Mouse (Mus musculus) activated CD4-positive, CD25-positive, alpha-beta regulatory T cell, adult 4 months (primary cell): ENCODE data around the gene Rnf8. TPM values are rescaled to one million over a fixed set of nuclear protein-coding genes. Genes with fewer than 3 reads are reported as not detected.

Experiments used
- ATAC-seq: one replicate; pipeline ENCODE4 v1.8.0; 2017
- polyA plus RNA-seq, 2 experiments: library from polyadenylated mRNA; unstranded; fragments of 100-300 nt; shearing (Covaris generic); gene quantifications; one replicate each; pipeline ENCODE4 v1.2.1; 2017

The Rnf8 gene
- polyA plus RNA-seq, 2 experiments from 2014 or later, result 18.4 to 24.2 TPM

DNA sequence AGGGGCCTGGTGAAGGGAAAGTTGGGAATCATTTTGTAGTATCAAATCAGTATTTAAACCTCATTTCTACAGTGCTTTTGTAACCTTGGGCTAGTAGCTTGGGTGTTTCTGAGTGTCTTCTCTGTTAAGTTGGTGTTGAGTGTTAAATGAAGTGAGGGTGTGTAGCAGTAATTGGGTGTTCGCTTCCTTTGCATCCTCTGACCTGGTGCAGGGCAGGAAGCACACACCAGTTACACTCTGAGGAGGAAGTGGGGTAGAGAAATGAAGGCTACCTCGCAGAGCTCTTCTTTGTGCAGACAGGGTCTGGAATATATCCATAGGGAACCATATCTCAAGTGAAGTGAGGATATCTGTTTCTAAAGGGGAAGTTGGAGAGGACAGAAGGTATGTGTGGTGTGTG, 66.3 kb downstream of the Rnf8 start:
- no peak for ATAC-seq

DNA sequence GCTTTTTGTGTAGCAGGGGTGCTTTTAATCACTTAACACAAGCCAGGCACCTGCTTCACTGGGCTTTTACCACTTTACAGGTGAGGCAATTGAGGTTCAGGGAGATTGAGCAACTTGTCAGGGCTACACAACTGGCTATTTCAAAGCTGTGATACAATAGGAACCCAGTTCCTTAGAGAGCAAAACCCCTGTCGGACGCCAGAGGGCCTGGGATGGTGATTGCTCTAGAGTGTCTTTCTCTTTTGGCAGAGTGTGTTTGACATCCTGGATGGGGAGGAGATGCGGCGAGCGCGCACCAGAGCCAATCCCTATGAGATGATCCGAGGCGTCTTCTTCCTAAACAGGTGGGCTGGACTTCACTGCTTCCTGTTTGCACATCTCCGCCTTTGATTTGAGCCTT, 67.1 kb downstream of the Rnf8 start:
- ATAC-seq, result no peak

DNA sequence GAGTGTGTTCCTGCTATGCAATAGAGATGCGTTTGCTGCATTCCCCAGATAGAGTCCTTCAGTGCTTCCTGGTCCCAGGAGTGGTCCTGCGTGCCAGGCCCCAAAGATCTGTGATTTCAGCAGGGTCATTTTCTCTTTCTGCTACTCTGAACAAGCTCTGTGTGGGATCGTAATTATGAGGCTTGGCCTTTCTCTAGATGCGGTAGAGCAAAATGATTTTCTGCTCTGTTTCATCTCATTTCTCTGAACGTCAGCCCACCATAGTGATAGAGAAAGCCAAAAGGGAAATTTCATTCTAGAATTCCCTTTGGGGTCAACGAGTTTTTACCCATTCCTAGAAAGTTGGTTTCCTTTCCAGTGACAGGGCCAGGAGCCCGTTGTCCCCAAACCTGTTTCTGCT, 67.7 kb downstream of the Rnf8 start:
- no peak for ATAC-seq

DNA sequence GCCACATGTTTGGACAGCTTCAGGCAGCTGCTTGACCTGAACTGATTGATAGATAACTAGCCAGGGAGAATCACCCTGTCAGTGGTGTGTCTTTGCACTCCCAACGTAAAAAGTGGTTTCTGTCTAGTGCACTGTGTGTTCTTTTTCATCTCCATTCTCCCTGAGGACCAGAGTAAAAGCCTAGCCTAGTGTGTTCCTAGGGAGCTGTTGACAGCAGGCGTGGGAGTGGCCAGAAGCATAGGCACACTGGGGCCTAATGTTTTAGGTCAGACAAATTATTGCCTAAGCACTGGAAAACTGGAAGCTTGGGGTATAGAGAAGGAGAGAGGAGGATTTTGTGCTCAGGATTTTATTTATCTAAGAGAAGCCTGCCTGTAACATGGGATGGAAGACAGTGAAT, 68.5 kb downstream of the Rnf8 start:
- ATAC-seq, result no peak

DNA sequence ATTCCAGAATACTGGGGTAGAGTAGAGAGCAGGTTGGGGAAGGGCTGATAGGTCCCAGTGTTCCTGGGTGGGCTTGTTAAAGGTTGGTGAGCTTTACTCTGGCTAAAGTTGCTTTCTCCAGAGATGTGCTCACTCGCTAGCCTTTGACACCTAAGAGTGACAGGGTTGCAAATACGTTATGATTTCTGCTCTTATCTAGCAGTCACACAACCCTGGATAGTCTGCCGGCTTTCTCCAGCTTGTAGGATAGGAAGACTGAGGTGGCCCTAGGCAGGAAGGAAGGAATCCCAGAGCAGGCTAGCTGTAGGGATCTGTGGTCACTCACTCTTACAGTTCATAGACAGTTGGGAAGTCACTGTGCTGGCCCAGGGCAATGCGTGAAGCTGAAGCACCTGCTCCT, 69.7 kb downstream of the Rnf8 start:
- ATAC-seq, result no peak

DNA sequence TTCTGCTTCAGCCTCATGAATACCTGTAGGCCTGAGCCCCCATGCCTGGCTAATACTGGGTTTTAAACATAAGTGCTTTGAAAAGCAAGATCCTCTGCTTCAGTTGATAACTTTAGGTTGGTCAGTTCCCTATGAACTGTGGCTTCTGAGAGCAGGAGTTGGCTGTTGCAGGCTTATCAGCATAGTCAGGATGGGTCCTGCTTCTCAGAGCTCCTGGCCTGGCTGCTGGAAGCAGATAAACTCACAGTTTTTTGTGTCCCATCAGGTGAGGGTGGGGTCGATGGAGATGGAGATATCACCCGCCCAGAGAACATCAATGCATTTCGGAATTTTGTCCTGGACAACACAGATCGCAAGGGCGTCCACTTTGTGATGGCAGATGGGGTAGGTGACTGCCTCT, 72.2 kb downstream of the Rnf8 start:
- ATAC-seq, result no peak

DNA sequence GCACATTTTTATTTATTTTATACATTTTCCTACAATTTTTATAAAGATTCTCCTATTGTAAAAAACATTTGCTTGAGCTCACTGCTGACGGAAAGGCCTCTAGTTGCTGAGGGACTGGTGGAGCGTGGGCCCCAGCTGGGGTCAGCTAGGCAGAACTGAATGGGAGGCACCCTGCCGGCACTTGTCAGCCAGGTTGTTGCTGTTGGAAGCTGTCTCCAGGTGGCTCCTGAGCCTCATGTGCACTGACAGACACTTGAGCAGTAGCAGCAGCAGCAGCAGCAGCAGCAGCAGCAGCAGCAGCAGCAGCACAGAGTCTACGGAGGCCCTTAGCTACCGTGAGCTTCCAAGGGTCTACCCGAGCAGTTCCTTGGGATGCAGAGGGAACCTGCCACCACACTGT, 72.8 kb downstream of the Rnf8 start:
- ATAC-seq, result no peak

DNA sequence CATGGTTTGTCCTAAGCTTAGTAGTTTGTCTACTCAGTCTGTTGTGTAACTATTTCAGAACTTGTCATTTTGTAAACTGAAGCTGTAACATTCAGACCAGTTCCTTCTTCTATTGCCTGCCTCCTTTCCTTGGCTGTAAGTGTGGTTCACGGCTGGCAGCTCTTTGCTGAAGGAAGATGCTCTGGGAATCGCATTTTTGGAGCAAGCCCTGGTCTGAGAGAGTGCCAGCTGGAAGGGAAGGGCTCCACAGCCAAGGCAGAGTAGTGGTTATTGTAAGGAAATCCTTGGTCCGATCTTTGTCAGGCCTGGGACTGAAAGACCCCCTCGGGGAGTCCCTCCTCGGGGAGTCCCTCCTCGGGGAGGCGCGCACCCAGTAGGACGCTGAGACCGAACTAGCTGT, 74.0 kb downstream of the Rnf8 start:
- ATAC-seq, result no peak

DNA sequence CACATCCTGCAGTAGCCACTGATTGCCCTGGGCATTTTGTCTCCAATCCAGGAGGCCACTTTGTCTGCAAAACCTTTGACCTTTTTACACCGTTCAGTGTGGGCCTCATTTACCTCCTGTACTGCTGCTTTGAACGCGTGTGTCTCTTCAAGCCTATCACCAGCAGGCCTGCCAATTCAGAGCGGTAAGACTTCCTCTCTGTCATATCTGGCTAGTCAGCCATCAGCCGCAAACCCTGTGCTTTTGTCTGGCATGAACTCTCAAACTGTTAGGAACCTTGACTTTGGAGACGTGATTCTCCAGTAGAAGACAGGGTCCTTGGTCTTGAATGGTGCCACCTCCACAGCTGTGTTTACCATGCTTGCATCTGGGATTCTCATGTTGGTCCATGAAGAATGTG, 75.7 kb downstream of the Rnf8 start:
- ATAC-seq, result no peak

DNA sequence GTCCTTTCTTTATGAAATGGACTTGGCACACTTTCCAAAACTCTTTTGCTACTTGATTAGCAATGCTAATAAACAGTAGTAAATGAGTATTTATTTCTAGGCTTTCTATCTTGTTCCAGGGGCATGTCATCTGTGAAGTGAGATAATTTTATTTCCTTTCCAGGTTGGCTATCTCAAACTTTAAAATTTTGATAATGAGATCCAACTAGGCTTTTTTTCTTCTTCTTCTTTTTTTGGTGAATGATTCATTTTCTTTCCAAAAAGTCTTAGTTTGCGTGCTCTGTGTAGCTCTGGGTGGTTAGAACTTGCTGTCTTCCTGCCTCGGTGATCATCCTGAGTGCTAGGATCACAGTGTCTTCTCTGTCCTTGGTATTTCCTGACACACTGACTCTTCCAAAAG, 78.2 kb downstream of the Rnf8 start:
- ATAC-seq, result no peak

DNA sequence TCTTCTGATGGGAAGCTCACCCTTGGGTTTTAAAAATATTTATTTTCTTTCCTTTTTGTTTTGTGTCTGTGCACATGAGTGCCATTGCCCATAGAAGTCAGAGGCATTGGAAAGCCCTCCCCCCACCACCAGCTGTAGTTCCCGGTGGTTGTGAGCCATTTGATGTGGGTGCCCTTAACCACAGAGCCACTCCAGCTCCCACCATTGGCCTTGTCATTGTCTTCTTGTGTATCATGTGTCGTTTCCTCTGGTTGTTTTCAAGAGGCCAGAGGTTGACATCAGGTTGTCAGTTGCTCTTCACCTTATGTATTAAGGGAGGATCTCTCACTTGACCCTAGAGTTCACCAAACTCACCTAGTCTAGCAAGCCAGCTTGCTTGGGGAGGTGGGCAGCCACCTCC, 79.0 kb downstream of the Rnf8 start:
- no peak for ATAC-seq

DNA sequence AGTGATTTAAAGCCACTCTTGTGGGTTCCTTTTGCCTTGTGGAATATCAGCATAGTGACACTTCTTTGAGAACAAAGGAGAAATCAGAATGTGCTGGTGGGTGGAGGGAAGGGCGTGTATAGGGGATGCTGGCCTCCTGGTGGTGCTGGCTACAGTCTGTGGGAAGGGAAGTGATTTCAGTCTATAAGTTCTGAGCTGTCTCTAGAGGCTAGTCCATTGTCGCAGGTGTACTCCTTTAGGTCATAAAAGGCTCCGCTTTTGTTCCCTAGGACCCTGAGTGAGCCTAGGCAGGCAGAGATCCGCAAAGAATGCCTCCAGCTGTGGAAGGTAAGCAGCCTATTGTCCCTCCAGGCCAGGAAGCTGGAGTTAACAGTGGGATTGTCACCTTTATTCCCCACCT, 79.9 kb downstream of the Rnf8 start:
- no peak for ATAC-seq

Other genes starting within 250 kb of the Rnf8 start
- 100 to 1,000 TPM; 291 to 376 TPM for gene Pim1, start 124.0 kb upstream of the Rnf8 start, polyA plus RNA-seq
- under 1 TPM in 1 of 2 experiments, not detected in 1; 0.29 TPM for gene Gm17657, start 65.2 kb upstream of the Rnf8 start, polyA plus RNA-seq
- gene Tbc1d22b, start 65.0 kb upstream of the Rnf8 start, polyA plus RNA-seq, result 10 to 100 TPM; 11.5 to 14.2 TPM
- 1 to 10 TPM in 1 of 2 experiments, under 1 TPM in 1; 0.57 to 2.0 TPM for gene Tmem217, start 62.4 kb upstream of the Rnf8 start, polyA plus RNA-seq
- 1 to 10 TPM; 2.4 to 4.2 TPM for gene Gm28043, start 86 bp downstream of the Rnf8 start, polyA plus RNA-seq
- gene Cmtr1, start 45.8 kb downstream of the Rnf8 start, polyA plus RNA-seq, result 10 to 100 TPM; 68.2 to 93.5 TPM
- gene Ccdc167, start 102.3 kb downstream of the Rnf8 start, polyA plus RNA-seq, result 1 to 10 TPM; 7.1 to 9.3 TPM